Mouse (Mus musculus) retina, adult 2 months (tissue): ENCODE measurements around the gene Tnrc6b.
A peak's percentile ranks its signal among the peaks of the same experiment; 100 is the strongest.

Experiments
- DNase-seq: peaks from one replicate; pipeline ENCODE4 v3.0.0-alpha.2; 2012; ENCODE audit warnings: low read depth, low spot score

Tnrc6b gene

GRCm38 (mm10) chr15:80736553-80736952 lies 25.4 kb downstream of the Tnrc6b start:
- DNase-seq: no peak

DNA sequence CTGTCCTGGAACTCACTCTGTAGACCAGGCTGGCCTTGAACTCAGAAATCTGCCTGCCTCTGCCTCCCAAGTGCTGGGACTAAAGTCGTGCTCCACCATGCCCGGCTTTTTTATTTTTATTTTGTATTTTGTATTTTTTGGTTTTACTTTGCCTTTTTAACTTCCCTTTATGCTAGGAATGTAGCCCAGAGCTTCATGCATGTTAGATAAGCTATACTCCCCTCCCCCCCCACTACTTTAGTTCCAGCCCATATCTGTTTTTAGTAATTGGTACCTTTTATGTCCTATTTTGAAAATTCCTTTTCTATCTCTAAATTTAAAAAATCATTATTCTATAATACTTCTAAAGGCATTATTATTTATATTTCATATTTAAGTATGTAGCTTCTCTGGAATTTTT lies 27.1 kb downstream of the Tnrc6b start:
- no peak for DNase-seq

DNA sequence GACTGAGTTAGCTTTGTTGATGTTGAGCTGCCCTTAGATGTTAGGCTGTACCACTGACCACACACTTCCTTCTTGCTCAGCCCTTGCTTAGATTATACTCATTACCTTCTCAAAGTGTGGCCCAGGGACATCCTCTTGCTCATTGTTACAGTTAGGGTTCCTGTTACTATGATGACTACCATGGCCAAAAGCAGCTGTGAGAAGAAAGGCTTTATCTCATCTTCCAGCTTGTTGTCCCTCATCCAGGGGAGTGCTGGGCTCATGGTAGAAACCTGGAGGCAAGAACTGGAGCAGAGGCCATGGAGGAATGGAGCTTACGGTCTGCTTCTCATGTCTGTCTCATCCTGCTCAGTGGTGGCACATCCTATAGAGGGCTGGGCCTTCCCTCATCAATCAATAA lies 28.9 kb downstream of the Tnrc6b start:
- no peak for DNase-seq

GRCm38 (mm10) chr15:80741836-80742235 lies 30.7 kb downstream of the Tnrc6b start:
- DNase-seq: no peak

DNA sequence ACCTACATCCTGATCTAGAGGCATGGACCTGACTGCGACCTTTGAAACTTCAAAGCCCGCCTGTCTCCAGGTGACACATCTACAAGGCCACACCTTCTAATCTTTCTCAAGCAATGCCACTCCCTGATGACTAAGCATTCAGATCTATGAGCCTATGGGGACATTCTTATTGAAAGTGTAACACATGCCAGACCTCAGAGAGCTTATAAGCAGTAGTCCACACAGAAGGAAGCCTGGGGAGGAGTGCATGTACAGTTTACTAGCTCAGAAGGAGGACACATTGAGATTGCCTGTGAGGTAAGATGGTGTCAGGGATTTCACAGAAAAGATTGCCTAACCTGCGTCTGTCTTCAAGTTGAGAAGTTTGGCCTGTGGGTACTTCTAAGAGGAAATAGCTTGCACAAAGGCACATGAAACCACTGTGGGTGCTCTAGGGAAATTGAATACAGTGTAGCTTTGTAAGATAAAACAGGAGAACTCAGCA lies 31.9 kb downstream of the Tnrc6b start:
- DNase-seq: no peak

DNA sequence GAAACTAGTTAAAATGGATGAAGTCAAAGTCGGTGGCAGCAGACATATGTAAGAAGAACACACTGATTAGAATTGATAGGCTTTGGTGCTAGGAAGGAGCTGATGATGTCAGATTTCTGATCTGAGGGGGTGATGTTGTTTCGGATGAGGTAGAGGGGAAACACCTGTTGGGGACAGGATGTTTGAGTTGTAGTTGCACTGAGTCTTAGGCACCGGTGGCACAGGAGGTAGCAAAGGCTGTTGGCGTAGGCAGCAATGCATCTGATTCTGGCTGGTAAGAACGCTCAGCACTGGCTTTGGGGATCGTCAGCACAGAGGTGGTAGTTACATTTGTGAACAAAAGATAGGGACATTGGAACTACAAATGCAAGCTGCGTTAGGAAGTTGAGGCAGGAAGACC lies 32.5 kb downstream of the Tnrc6b start:
- no peak for DNase-seq

DNA sequence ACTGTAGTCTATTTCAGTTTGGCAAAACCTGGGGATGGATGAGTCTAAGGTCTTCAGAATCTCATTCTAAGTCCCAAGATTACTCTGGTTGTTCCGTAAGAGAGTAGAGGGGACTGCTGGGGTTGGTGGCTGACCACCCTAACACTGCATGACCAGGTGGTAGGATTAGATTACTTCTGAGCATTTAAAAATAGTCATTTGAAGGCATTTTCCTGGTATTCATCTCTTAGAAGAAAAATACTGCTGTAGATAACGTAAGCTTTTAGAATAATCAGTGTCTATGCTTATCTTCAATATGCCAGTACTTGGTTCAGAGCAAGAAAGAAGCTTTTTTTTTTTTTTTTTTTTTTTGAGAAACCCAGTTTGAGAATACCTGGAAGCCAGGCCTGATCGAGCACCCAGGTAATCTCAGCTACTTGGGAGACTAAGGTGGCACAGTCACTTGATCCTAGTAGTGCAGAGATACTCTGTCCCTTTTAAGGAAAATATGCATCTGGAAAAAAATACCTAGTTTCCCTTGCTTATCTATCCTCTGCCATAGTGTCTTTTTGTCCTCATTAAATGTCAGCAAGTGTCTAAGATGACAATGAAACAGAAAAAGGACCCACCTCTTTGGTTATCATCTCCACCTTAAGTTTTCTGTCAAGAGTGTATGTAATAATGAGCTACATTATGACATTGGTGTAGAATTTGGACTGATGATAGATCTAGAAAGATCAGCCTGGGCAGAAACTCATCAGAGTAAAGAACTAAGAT lies 33.7 kb downstream of the Tnrc6b start:
- DNase-seq: no peak

GRCm38 (mm10) chr15:80748979-80749378 lies 37.9 kb downstream of the Tnrc6b start:
- no peak for DNase-seq

DNA sequence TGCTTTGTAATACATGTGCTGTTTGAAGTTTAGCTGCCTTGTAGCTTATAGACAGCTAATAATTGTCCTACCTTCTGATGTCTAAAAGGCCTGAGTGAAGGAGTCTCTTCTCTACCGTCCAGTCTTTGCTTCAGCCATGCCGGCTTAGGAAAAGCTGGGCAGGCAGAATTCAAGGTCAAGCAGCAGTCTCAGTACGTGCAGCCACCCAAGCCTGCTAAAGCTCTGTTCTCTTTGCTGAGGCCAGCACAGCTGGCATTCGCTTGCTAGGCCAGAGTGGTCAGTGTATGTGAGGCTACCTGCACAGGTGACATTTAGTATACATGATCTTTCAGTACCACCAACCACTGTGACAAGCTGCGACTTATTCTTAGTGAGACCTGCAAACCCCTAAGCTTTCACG lies 42.2 kb downstream of the Tnrc6b start:
- DNase-seq: peak; percentile 40

DNA sequence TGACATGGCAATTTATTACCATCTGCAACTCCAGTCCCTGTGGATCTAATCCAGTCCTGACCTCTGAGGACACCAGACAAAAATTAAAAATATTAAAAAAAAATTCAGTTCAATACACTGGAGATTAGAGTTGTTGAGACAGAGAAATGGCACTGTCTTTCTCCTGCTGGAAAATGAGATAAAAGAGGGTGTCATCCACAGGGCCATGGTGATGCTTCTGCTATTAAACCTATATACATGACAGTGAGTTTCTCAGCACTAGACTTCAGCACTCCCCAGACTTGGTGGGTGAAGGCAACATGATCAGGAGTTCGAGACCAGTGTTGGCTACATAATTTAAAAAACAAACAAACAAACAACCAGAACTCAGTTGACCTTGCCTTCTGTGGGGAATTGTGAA lies 43.0 kb downstream of the Tnrc6b start:
- no peak for DNase-seq

DNA sequence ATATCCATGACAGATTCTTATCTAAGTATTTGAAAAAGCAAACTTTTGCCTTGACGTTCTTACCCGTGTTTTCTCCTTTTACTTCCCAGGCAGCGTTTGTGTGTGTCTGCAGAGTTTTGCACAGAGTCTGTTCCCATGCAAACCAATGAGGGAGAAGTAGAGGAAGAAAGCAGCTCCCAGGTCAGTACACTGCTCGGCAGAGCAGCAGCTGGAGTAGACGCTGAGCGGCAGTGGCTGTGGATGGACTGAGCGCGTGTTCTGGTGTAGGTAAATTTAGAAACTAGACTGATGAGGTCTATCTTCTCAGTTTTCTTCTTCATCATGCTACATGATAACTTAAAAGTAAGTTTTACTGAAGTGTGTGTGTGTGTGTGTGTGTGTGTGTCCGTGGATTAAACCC lies 48.3 kb downstream of the Tnrc6b start:
- no peak for DNase-seq

- no peak for DNase-seq
These were observed 49.4 kb downstream of the Tnrc6b start for GRCm38 (mm10) chr15:80760504-80760903.

DNA sequence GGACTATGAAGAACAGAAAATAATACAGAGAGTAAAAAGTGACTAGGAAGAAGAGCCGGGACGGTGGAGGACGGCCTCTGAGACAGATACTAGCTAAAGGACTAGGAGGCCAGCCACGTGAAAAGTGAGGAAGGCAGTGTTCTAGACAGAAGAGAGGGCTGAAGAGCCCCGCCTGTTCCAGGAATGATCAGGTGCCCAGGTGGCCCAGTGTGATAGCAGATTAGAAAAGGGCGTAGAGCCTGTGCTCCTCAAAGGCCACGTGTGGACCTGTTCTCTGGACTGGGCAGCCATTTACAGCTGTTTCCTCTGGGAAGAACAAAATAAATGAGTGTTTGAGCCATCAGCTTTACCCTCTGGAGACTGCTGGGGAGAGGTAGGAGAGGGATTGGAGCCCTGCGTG lies 49.8 kb downstream of the Tnrc6b start:
- no peak for DNase-seq

DNA sequence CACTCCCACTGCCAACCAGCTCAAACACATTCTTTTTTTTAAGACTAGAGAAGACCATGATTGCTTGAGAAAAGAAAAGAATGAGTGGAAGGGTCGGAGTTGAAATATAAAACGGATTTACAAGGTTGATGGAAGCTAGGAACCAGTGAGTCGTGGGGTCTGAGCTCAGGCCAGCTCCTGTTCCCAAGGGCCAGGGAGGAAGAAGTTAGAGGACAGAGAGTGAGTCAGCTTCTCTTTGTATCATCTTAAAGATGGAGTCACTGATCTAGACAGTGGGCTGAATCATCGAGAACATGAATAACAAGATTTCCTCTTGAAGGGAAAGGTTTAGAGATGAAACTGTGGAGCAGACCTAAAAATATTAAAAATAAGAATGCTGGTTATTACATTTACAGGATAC lies 51.5 kb downstream of the Tnrc6b start:
- no peak for DNase-seq

DNA sequence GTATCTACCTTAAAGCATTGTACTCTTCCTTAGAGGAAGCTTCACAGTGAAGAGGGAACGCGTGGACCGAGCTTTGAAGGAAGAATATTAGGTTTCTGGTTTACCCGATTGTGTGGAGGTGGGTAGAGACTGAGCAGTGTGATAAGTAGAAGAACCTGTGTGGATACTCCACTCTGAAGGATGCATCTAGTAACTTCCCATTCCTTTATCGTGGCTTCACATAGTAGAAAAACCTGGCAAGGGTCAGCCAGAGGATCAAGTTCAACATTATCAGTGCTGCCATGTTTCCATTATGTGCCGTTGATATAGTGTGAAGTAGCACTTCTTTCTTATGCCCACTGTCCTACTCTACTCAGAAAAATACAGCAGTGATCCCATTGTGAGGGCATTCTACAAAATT lies 53.6 kb downstream of the Tnrc6b start:
- no peak for DNase-seq

- DNase-seq: no peak
These were observed 54.3 kb downstream of the Tnrc6b start for GRCm38 (mm10) chr15:80765381-80765780.

DNA sequence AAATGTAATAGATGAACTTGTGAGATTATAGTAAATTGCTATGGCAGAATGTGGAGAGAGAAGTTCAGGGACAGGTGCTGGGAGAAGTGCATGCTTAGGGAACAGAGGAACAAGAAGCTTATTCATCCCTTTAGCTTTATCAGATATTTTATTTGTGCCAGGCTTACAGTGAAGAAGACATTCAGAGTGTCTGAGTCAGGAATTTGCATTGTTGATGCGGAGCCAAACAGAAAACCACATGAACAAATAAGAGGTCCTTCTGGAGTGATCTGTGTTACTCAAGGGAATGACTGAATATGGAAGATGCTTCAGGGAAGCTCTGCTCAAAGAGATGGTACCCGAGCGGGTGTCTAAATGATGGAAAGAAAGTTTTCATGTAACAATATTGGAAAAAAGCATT lies 57.1 kb downstream of the Tnrc6b start:
- no peak for DNase-seq

- DNase-seq: no peak
These were observed 60.9 kb downstream of the Tnrc6b start for GRCm38 (mm10) chr15:80771926-80772441.

- DNase-seq: no peak
These were observed 63.6 kb downstream of the Tnrc6b start for GRCm38 (mm10) chr15:80774666-80775065.

GRCm38 (mm10) chr15:80779006-80779405 lies 67.9 kb downstream of the Tnrc6b start:
- DNase-seq: no peak

- DNase-seq: no peak
These were observed 69.1 kb downstream of the Tnrc6b start for GRCm38 (mm10) chr15:80780154-80780751.

- no peak for DNase-seq
These were observed 70.2 kb downstream of the Tnrc6b start for GRCm38 (mm10) chr15:80781218-80781806.

DNA sequence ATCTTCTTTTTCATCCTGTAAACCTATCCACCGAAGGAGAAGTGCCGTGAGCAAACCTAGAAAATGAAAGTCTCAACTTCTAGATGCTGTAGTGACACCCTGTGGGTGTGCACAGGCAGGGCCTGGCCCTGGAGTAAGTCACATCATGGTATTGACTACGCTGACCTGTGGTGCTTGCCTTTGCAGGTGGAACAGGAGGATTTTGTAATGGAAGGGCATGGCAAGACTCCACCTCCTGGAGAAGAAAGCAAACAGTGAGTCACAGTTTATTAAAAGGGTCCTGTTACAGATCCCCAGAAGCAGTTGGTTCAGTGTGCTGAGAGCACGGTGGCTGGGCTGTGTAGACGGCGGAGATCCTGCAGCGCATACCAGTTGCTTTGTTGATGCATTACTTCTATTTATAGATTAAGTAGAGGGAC lies 73.4 kb downstream of the Tnrc6b start:
- no peak for DNase-seq
